Mouse (Mus musculus) stomach, postnatal 0 days (tissue): ENCODE data around the gene Gm17949.

Experiments
- CTCF ChIP-seq: IDR thresholded peaks from 2 replicates; pipeline ENCODE4 v1.5.1; 2016; ENCODE audit warnings: antibody characterized with exemption, low read depth, mild to moderate bottlenecking, moderate library complexity
- EP300 ChIP-seq: optimal IDR thresholded peaks from 2 replicates; pipeline ENCODE3; 2016; ENCODE audit warnings: antibody characterized with exemption

DNA sequence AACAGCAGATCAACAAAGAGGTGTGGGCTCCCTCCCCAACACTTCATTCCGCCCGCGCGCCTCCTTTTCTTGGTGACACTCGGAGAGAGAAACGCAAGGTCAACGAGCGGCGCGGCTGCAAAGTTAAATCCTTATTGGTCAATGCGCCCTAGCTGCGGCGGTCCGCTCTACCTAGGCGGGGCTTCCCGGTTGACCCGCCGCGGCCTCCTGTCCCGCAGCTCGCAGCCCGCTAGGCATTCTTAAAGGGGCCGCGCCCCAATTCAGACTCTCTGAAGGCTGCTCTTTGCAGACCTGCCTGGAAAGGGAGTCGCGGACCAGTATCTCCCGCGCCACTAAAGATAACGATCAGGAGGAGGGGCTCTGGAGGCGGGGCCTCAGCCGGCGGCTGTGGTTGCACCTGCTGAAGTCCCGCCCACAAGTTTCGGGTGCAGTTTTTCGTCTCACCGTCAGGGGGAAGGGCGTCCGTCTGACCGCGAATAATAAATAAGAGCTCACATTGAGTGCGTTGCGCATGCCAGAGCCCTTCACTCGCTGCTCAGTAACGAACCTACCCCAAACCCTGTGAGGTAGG lies 49.0 kb downstream of the Gm17949 start:
- peak; percentile 78 for TF ChIP-seq CTCF
- TF ChIP-seq EP300: no peak
